Mouse (Mus musculus) testis, adult 2 months (tissue): ENCODE data around the gene Lsm14a. TPM values are rescaled to one million over a fixed set of nuclear protein-coding genes. Genes with fewer than 3 reads are reported as not detected.

ENCODE experiments used
- H3K27ac ChIP-seq: fragments of 200-500 bp; 2 replicates; pipeline ENCODE4 v1.5.1; 2012; ENCODE audit warnings: low read depth, low read length; ENCODE audit not compliant: control insufficient read depth, insufficient read depth
- H3K27me3 ChIP-seq: fragments of 200-500 bp; 2 replicates; pipeline ENCODE4 v1.6.1; 2012; ENCODE audit warnings: mild to moderate bottlenecking, low read length, moderate library complexity; ENCODE audit not compliant: control insufficient read depth, insufficient read depth
- H3K36me3 ChIP-seq: fragments of 200-500 bp; 2 replicates; pipeline ENCODE4 v1.6.1; 2012; ENCODE audit warnings: mild to moderate bottlenecking, low read length; ENCODE audit not compliant: control insufficient read depth, insufficient read depth
- H3K4me1 ChIP-seq: fragments of 200-500 bp; 2 replicates; pipeline ENCODE4 v1.6.1; 2012; ENCODE audit warnings: low read length; ENCODE audit not compliant: control insufficient read depth, insufficient read depth
- H3K4me3 ChIP-seq: fragments of 200-500 bp; 2 replicates; pipeline ENCODE4 v1.5.1; 2012; ENCODE audit warnings: low read depth, mild to moderate bottlenecking, low read length, moderate library complexity, mixed read lengths; ENCODE audit not compliant: control insufficient read depth
- CTCF ChIP-seq: fragments of 200-500 bp; IDR thresholded peaks from 2 replicates; pipeline ENCODE4 v1.5.1; 2012; ENCODE audit warnings: low read depth, mild to moderate bottlenecking, inconsistent platforms, low read length, moderate library complexity; ENCODE audit not compliant: control insufficient read depth, insufficient read depth, insufficient replicate concordance
- POLR2A ChIP-seq: fragments of 200-500 bp; IDR thresholded peaks from 2 replicates; pipeline ENCODE4 v1.6.1; 2012; ENCODE audit warnings: low read depth, mild to moderate bottlenecking, inconsistent platforms, low read length, moderate library complexity; ENCODE audit not compliant: control insufficient read depth
- polyA plus RNA-seq: library from polyadenylated mRNA; depleted of rRNA; stranded (reverse); fragments of >200 nt; gene quantifications from 2 replicates; pipeline ENCODE4 v1.2.3, GENCODE M21; 2012

The Lsm14a gene
- polyA plus RNA-seq, 1 experiment, result 36.7 TPM

- no peak overlapping the region for H3K27ac ChIP-seq
- no peak overlapping the region for H3K4me3 ChIP-seq
- TF ChIP-seq POLR2A (no peak), CTCF (no peak)
- H3K36me3 ChIP-seq, result no peaks in the 10 kb centered on the region
- H3K27me3 ChIP-seq, result no peaks in the 10 kb centered on the region
- peaks cover 2% of the 10 kb centered on the region; the same call in 1 of the 2 replicates for H3K4me1 ChIP-seq
Measured at GRCm38 (mm10) chr7:34324857-34325256, 68.3 kb downstream of the Lsm14a start.

DNA sequence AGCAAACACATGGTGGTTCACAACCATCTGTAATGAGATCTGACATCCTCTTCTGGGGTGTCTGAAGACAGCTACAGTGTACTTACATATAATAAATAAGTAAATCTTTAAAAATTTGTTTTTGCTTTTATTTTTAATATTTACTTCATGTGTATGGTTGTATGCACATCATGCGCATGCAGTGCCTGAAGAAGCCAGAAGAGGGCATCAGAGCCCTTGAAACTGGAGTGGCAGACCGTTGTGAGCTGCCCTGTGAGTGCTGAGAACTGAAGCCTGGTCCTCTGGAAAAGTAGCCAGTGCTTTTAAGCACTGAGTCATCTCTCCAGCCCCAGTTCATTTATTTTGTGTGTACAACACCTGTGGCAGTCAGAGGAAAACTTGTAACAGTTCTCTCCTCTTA is 69.1 kb downstream of the Lsm14a start:
- TF ChIP-seq POLR2A, result no peak
- TF ChIP-seq CTCF, result peak; percentile 53; the same call in 1 of the 2 replicates
- Histone ChIP-seq H3K4me1 (peaks cover 2% of the 10 kb centered on the region; the same call in 1 of the 2 replicates), H3K27me3 (no peaks in the 10 kb centered on the region), H3K36me3 (no peaks in the 10 kb centered on the region), H3K27ac (no peak overlapping the region), H3K4me3 (no peak overlapping the region)

GRCm38 (mm10) chr7:34323351-34323750 is 69.8 kb downstream of the Lsm14a start:
- no peaks in the 10 kb centered on the region for H3K36me3 ChIP-seq
- no peaks in the 10 kb centered on the region for H3K27me3 ChIP-seq
- H3K4me1 ChIP-seq, result peaks cover 2% of the 10 kb centered on the region; the same call in 1 of the 2 replicates
- H3K4me3 ChIP-seq, result no peak overlapping the region
- peak overlapping the region; percentile 24; the same call in 1 of the 2 replicates for H3K27ac ChIP-seq
- TF ChIP-seq POLR2A (no peak), CTCF (no peak)

- Histone ChIP-seq H3K4me3 (no peak overlapping the region), H3K27ac (no peak overlapping the region), H3K4me1 (peaks cover 2% of the 10 kb centered on the region; the same call in 1 of the 2 replicates), H3K36me3 (no peaks in the 10 kb centered on the region), H3K27me3 (no peaks in the 10 kb centered on the region)
- TF ChIP-seq POLR2A (no peak), CTCF (no peak)
Measured at GRCm38 (mm10) chr7:34321958-34322357, 71.2 kb downstream of the Lsm14a start.

- no peak for TF ChIP-seq CTCF
- no peak for TF ChIP-seq POLR2A
- peaks cover 2% of the 10 kb centered on the region; the same call in 1 of the 2 replicates for H3K4me1 ChIP-seq
- no peak overlapping the region for H3K4me3 ChIP-seq
- H3K27ac ChIP-seq, result peak overlapping the region; percentile 1; the same call in 1 of the 2 replicates
- no peaks in the 10 kb centered on the region for H3K36me3 ChIP-seq
- H3K27me3 ChIP-seq, result no peaks in the 10 kb centered on the region
Measured at GRCm38 (mm10) chr7:34321119-34321518, 72.0 kb downstream of the Lsm14a start.

- Histone ChIP-seq H3K27ac (peak overlapping the region; percentile 71; the same call in 1 of the 2 replicates), H3K4me1 (no peaks in the 10 kb centered on the region; the same call in 1 of the 2 replicates), H3K36me3 (no peaks in the 10 kb centered on the region), H3K4me3 (no peak overlapping the region), H3K27me3 (no peaks in the 10 kb centered on the region)
- TF ChIP-seq POLR2A (no peak), CTCF (no peak)
Measured at GRCm38 (mm10) chr7:34319957-34320356, 73.2 kb downstream of the Lsm14a start.

DNA sequence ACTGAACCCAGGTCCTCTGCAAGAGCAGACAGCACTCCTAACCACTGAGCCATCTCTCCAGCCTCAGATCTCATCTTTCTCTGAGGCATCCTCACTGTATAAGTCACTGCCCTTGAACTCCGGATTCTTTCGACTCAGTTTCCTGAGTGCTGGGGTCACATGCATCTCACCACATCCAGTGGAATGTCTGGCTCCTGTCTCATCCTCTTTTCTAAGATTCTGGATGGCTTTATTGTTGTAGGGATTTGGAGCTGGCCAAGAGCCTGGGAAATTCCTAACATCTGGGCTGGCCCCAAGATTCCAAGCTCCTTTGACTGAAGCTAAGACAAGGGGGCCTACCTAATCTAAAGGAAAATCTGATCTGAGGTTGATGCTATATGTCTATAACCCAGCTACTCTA is 74.0 kb downstream of the Lsm14a start:
- Histone ChIP-seq H3K27ac (peak overlapping the region; percentile 52), H3K4me3 (no peak overlapping the region), H3K36me3 (no peaks in the 10 kb centered on the region), H3K27me3 (no peaks in the 10 kb centered on the region), H3K4me1 (no peaks in the 10 kb centered on the region; the same call in 1 of the 2 replicates)
- TF ChIP-seq POLR2A (no peak), CTCF (no peak)

- Histone ChIP-seq H3K4me3 (no peak overlapping the region), H3K4me1 (no peaks in the 10 kb centered on the region; the same call in 1 of the 2 replicates), H3K27ac (peak overlapping the region; percentile 86), H3K36me3 (no peaks in the 10 kb centered on the region), H3K27me3 (no peaks in the 10 kb centered on the region)
- no peak for TF ChIP-seq POLR2A
- TF ChIP-seq CTCF, result no peak
Measured at GRCm38 (mm10) chr7:34317901-34318476, 75.1 kb downstream of the Lsm14a start.
